Mouse (Mus musculus) brain, adult 2 months (tissue): ENCODE results near the gene Gpr55.
A peak's percentile ranks its signal among the peaks of the same experiment; 100 is the strongest.

ENCODE experiments used
- DNase-seq: peaks from one replicate; pipeline ENCODE4 v3.0.0; 2011; ENCODE audit warnings: low read depth, low spot score

Gpr55 gene

GRCm38 (mm10) chr1:85959129-85959888, 1.5 kb downstream of the Gpr55 start:
- DNase-seq, result peak; percentile 31

DNA sequence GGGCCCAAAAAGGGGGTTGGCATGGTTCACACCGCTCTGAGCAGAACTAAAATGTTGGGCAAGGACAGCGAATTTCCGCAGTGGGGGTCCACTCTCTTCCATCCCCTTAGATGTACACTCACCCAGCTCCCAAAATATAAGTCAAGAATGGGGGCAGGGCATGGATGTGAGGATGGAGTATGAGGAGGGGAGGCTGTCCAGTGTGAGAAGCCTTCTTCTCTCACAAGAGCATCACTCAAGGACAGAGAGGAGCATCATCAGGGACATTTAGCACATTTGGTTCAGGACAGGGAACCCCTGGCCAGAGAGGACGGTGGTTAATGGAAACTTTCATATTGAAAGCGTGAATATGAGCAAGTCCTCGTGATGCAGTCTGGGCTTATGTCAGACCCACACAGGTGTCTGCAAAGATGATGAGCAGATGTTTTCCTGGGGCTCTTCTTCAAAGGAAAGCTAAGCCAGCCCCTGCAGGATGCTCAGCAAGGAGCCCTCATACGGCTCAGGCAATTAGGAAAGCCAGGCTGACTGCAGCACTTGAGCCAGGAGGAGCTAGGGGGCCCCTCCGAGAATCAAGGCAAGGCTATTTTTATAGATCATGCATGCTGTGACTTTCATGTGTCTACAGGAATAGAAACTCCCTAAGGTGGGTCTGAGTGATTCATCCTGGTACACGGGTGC, 2.7 kb downstream of the Gpr55 start:
- peak; percentile 83 for DNase-seq

DNA sequence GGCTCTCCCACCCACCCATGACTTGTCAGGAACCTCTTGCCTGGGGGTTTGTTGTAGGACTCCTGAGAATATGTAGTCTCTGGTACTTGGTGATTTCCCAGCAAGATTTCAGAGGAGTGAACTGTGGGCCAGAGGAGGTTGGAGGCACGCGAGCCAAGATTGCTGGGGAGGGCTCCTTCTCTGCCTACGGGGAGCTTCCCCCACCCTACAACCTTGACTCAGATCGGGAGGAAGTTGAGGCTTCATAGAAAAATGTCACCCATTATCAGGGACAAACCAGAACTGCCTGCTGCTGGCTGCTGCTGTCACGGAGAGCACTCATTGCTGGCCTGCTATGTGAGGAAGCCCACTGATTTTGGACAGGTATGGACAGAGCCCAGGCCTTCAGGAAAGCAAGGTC, 3.5 kb downstream of the Gpr55 start:
- no peak for DNase-seq

DNA sequence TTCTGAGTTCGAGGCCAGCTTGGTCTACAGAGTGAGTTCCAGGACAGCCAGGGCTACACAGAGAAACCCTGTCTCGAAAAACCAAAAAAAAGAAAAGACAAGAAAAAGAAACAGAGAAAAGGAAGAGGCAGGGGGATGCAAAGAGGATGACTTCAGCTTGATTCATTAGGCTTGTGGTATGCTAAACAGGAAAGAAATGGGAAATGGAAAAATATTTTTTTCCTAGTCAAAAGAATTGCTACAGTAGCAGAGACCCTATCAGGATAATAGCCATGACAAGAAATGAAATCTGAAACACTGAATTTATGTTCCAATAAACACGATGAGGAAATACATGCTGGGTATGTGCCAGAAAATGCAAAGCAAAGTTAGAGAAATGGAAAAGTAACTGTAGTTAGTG, 5.7 kb downstream of the Gpr55 start:
- DNase-seq, result no peak

DNA sequence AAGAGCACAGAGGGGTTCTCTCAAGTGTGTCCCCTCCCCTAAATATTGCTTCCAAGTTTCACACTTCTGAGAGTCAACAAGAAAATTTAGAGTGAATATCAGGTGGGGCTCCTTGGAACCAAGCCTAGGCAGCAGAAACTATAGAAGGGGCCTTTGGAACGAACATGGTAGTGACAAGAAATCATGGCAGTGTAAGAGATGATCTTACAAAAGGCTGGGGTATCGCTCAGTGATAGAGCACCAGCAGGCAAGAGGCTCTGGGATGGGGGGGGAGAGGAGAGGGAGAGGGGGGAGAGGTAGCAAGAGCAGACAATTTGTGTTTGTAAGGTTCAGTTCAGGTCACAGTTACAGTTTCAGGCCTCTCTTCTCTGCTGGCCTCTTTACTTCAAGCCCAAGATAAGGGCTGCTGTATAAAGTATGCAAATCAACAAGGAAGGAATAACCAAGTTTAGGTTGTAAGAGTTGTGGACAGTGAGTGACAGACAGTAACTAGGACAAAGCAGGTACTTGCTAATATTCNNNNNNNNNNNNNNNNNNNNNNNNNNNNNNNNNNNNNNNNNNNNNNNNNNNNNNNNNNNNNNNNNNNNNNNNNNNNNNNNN, 11.6 kb downstream of the Gpr55 start:
- DNase-seq, result no peak

GRCm38 (mm10) chr1:85942318-85942717, 18.5 kb downstream of the Gpr55 start:
- DNase-seq, result peak; percentile 64

DNA sequence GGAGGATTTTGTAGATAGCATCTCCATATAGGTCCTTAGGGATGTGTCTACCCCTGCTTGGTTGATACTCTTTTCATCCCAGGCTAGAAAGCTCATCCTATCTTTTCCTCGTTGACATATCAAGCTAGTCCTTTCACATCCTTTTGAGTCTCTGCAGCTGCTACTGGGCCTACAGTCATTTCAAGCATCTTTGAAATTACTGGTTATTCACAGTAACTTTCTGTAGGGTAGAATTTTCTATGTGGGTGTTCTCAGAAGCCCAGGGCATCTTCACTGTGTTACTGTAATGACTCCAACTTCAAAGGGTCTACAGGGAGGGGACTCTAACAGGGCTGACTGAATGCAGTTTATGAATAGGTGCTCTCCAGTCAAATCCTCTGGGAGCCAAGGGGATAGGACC, 23.5 kb downstream of the Gpr55 start:
- no peak for DNase-seq

DNA sequence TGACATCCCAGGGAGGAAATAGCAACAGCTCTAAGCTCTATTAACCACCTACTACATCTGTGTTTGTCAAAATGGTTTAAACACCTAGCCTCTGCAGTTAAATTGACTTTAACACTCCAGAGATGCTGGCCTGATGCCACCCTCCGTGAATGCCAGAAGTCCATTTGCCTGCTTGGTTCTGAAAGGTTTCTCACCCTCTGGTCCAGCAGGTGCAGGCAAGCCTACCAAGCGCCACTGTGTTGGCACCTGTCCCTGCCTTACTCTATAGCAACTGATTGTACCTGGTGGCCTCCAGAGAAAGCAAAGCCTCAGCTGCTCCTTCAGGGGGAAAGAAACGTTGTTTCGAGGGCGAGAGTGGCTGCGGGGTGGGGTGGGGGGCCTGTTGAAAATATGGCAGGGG, 24.5 kb downstream of the Gpr55 start:
- no peak for DNase-seq

DNA sequence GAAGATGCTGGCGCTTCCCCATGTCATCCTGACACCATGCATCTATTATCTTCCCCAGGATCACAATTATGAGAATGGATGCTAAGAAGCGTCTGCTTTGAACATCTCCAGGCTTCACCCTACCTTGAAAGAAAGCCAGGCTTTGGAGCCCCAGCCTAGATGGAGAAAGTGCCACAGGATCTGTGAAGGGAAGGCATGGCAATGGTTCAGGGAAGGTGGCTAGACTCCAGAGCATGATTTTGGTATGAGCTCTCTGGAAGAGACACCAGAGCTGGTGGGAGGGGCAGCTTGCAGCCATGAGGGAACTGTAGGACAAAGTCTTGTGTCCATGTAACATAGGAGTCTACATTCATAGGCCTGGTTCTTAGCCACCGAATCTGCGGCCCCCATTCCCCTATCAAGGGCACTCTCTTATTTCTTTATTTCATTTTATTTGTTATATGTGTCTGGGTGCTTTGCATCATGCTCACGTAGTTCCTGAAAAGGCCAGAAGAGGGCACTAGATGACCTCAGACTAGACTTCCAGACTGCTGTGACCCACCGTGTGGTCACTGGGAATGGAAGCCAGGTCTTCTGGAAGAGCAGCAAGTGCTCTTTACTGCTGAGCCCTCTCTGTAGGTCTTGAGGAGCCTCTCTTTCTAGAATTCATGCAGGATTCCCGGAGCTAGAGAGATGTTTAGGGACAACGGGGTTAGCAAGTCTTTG, 25.5 kb downstream of the Gpr55 start:
- peak; percentile 74 for DNase-seq

- no peak for DNase-seq
These were observed 26.2 kb downstream of the Gpr55 start for GRCm38 (mm10) chr1:85934560-85934959.

GRCm38 (mm10) chr1:85933631-85934465, 27.0 kb downstream of the Gpr55 start:
- no peak for DNase-seq

DNA sequence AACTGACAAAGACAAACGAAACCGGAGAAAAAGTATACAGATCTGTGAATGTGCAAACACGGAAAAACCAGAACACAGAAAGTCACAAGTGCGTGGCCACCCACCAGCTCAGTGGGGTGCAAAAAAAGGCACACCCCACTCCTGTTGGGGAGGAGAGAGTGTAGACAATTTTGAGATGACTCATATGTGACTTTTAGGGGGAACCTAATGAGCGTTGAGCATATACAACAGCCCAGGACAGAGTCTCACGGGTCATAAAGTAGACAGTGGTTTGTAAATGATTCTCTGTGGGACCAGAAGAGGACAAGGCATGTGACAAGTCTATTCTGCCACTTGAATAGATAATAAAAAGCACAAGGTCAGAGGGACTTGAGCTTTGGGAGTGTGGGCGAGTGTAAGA, 27.6 kb downstream of the Gpr55 start:
- peak; percentile 70 for DNase-seq

DNA sequence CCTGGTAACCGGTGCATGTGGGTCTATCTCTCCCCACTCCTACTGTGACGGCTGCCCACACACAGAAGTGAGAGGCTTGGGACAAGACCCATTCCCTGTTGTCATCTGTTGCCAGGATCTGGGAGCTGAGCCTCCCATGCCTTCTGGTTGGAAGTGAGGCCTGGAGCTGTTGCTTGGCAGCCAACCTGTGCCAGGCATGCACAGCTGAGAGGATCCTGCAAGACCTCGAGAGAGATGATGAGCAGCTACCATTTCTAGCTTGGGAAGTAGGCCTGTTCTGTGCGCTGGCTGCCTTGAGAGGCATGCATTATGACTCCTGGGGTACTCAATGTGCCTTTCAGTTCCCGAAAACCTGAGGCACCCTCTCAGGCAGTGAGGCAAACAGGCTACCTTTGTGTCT, 29.6 kb downstream of the Gpr55 start:
- peak; percentile 86 for DNase-seq

DNA sequence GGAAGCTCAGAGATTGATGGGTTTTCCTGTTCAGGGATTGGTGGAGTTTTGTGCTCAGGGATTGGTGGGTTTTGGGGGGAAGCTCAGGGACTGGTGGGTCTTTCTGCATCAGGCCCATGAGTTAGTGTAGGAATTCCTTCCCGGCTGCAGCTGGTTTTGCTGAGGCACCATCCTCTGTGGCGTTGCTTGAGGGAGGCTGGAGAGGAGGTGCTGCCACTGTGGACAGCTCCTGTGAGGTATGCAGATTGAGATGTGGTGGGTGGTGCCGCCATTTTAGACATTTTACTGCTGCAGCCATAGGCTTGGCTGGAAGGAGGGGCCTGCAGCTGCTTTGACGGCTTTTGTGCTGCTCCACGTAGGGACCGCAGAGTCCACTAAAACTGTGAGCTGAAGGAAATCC, 31.4 kb downstream of the Gpr55 start:
- no peak for DNase-seq

DNA sequence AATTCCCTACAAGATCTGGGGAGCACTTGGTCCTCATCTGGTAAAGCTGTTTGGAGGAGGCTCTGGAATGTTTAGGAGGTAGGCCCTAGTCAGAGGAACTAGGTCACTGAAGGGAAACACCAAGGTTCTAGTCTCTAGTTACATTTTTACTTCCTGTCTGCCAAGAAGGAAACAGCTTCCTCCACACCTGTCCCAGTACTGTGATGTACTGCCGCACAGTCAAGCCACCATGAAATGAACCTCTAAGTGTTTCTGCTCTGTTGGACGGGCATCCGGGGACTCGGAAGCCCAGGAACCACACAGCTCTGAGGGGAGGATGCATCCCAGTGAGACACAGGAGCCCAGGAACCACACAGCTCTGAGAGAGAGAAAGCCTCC, 32.1 kb downstream of the Gpr55 start:
- no peak for DNase-seq

- DNase-seq, result peak; percentile 95
These were observed 32.6 kb downstream of the Gpr55 start, which contains the start of gene 4933407L21Rik for GRCm38 (mm10) chr1:85928057-85928687. Gene 4933407L21Rik, plus strand, starts transcription at chr1:85928483.

DNA sequence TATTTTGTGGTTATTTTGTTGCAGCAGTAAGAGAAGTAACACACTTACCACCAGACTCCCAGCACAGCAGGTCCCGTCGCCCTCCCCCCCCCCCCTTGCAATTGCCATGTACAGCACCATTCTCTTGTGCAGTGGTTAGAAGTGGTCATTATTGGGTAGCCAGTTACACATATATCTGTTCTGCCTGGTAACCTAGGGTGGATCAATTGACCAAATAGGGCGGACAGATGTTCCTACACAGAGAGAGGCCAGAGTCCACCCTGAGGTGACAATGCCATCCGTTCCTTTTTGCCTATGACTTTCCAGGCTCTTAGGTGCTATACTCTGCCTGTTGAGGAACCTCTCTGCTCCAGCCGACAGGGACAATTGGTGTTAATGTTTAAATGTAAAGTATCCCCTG, 35.6 kb downstream of the Gpr55 start:
- no peak for DNase-seq

- no peak for DNase-seq
These were observed 38.0 kb downstream of the Gpr55 start for GRCm38 (mm10) chr1:85922865-85923211.

DNA sequence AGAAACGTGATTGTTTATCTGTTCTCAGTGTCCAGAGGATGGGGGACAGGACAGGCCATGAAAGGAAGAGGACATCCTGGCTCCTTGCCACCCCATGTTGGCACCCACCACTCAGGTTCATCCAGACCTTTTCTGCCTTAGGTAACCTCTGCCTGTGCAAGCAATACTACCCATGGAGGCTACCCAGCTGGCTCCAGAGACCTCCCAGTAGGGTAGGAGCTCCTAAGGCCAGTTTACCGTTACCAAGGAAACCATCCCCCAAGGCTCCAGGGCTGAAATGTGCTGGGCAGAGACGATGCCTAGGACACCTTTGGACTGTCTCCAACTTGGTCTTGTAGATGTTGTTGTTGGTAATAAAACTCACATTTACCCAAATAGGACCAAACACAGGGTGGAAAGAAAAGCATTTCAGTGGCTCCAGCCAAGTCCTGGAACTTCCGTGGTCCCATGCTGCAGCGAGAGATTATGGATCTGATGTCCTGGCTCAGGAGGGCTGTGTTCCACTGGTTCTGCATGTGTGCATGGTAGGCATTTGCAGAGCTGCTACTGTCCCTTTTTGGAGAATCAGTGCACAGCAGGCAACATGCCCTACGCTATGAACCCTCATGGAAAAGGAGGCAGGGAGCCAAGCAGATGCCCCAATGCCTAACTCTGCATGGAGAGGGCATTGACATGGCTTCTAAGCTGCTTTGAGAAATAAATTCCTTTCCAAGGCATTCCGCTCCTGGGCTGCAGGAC, 38.5 kb downstream of the Gpr55 start:
- DNase-seq, result no peak

DNA sequence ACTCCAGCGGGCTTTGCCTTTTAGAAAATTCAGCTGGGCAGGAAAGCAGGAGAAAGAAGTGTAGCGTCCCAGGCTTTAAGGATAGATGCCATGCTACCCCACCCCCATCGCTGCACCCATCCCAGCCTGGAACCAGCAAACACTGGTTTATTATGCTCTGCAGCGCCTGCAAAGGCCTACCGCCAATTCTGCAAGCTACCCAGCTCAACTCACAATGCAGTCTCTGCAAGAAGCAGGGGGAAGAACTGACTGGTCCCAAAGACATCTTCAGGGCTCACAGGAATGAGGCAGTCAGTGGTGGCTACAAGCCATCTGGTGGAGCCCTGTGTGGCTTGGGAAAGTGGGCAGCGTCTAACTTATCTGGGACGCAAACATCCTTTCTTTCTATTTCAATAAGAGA, 39.1 kb downstream of the Gpr55 start:
- peak; percentile 82 for DNase-seq
